Mouse (Mus musculus) liver, adult 2 months (tissue): ENCODE results near the gene Dcdc2b. TPM values are rescaled to one million over a fixed set of nuclear protein-coding genes. Genes with fewer than 3 reads are reported as not detected.
A peak's percentile ranks its signal among the peaks of the same experiment; 100 is the strongest.

ENCODE experiments used
- DNase-seq: peaks from one replicate; pipeline ENCODE4 v3.0.0-alpha.2; 2011; ENCODE audit warnings: low read depth, low spot score; ENCODE audit errors: extremely low read depth
- H3K27ac ChIP-seq: fragments of 200-500 bp; replicated peaks from 2 replicates; pipeline ENCODE4 v1.5.1; 2012; ENCODE audit warnings: low read depth, mild to moderate bottlenecking, control low read depth, inconsistent platforms, low read length; ENCODE audit not compliant: insufficient read depth
- H3K27me3 ChIP-seq: fragments of 200-500 bp; 2 replicates; pipeline ENCODE4 v1.6.1; 2012; ENCODE audit warnings: mild to moderate bottlenecking, moderate library complexity, low read length, inconsistent platforms; ENCODE audit not compliant: control insufficient read depth, insufficient read depth
- H3K36me3 ChIP-seq: fragments of 200-500 bp; 2 replicates; pipeline ENCODE4 v1.6.1; 2012; ENCODE audit warnings: low read length, inconsistent platforms; ENCODE audit not compliant: control insufficient read depth, insufficient read depth
- H3K4me1 ChIP-seq: fragments of 200-500 bp; 2 replicates; pipeline ENCODE4 v1.6.1; 2011; ENCODE audit warnings: low read length; ENCODE audit not compliant: control insufficient read depth, insufficient read depth
- H3K4me3 ChIP-seq: fragments of 200-500 bp; 2 replicates; pipeline ENCODE4 v1.5.1; 2011; ENCODE audit warnings: low read depth, mild to moderate bottlenecking, control low read depth, low read length, moderate library complexity; ENCODE audit not compliant: insufficient read depth
- H3K79me2 ChIP-seq: fragments of 200-500 bp; 2 replicates; pipeline ENCODE4 v1.6.1; 2012; ENCODE audit warnings: inconsistent platforms, mild to moderate bottlenecking, low read length, moderate library complexity; ENCODE audit not compliant: control insufficient read depth, insufficient read depth
- H3K9ac ChIP-seq: fragments of 200-500 bp; 2 replicates; pipeline ENCODE4 v1.6.1; 2012; ENCODE audit warnings: low read depth, mild to moderate bottlenecking, control low read depth, inconsistent platforms, low read length
- CTCF ChIP-seq: fragments of 200-500 bp; IDR thresholded peaks from 2 replicates; pipeline ENCODE4 v1.5.1; 2011; ENCODE audit warnings: low read depth, low read length, control low read depth
- POLR2A ChIP-seq: fragments of 200-500 bp; IDR thresholded peaks from 2 replicates; pipeline ENCODE4 v1.6.1; 2011; ENCODE audit warnings: low read length, control low read depth; ENCODE audit not compliant: insufficient read depth; ENCODE audit errors: extremely low read depth
- WGBS: fragments of 180-500 bp; shearing (Covaris S2); methylation state at CpG from one replicate; pipeline ENCODE4 v1.1.7; 2018; 5-methylcytosine and 5-hydroxymethylcytosine counted together
- polyA plus RNA-seq: library from polyadenylated mRNA; depleted of rRNA; stranded (reverse); fragments of >200 nt; gene quantifications from 2 replicates; pipeline ENCODE4 v1.2.3, GENCODE M21; 2012
- total RNA-seq: library from RNA; depleted of rRNA; stranded (reverse); fragments of >200 nt; gene quantifications from 2 replicates; pipeline ENCODE4 v1.2.3, GENCODE M21; 2014

Dcdc2b gene
- total and polyA plus RNA-seq, 2 experiments: 1.3 to 1.6 TPM

GRCm38 (mm10) chr4:129610472-129610871, 3.6 kb downstream of the Dcdc2b start:
- Histone ChIP-seq H3K4me1 (no peaks in the 10 kb centered on the region), H3K79me2 (no peaks in the 10 kb centered on the region), H3K9ac (no peak overlapping the region), H3K27ac (no peak overlapping the region), H3K27me3 (no peaks in the 10 kb centered on the region), H3K36me3 (peaks cover 4% of the 10 kb centered on the region), H3K4me3 (no peak overlapping the region)
- DNase-seq: no peak
- TF ChIP-seq CTCF (no peak), POLR2A (no peak)
- 75% methylated on average over 4 of the region's 4 CpGs for WGBS

DNA sequence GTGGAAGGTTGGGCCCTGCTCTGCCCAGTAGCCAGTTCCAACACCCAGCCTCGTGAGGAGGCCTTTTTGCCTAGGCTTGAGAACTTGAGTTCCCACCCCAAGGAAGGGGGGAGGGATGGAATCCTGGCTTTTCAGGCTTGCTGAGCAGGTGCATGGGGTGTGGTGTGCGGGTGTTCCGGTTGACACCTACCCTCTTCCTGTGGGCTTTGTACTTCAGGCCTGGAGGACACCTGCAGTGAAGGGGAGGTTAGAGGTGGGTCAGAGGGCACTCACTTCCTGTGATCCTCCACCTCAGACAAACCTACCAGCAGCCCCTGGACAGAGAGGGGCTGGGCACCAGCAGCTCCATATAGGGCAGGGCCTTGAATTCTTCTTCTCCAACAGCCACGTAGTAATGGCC, 4.0 kb downstream of the Dcdc2b start:
- no peak overlapping the region for H3K9ac ChIP-seq
- H3K4me3 ChIP-seq: no peak overlapping the region
- no peak for TF ChIP-seq CTCF
- TF ChIP-seq POLR2A: no peak
- H3K4me1 ChIP-seq: no peaks in the 10 kb centered on the region
- no peaks in the 10 kb centered on the region for H3K79me2 ChIP-seq
- H3K27ac ChIP-seq: no peak overlapping the region
- peaks cover 6% of the 10 kb centered on the region for H3K36me3 ChIP-seq
- DNase-seq: no peak
- no peaks in the 10 kb centered on the region for H3K27me3 ChIP-seq
- 91% methylated on average over 4 of the region's 4 CpGs for WGBS

DNA sequence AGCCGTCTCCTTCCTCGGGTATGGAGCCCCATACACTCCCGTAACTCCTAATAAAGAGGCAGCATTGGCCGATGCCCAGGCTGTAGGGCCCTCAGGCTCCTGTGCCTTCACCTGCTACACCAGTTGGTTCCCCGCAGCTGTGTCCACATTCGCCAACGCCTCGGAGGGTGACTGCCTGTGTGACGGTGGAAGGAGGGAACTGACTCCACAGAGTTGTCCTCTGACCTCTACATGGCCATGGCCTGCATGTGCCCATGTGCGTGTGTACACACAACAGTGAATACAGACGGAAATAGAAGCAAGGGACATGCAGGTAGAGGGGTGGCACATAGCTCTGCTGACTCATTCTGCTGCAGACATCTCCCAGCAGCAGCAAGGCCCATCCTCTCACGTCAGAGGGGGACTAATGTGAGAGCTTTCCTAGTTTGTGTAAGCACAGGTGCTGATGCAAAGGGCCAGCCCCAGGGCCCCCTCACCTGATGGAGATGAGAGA, 4.9 kb downstream of the Dcdc2b start:
- H3K4me1 ChIP-seq: no peaks in the 10 kb centered on the region
- H3K4me3 ChIP-seq: no peak overlapping the region
- H3K36me3 ChIP-seq: peaks cover 6% of the 10 kb centered on the region
- no peak overlapping the region for H3K9ac ChIP-seq
- H3K79me2 ChIP-seq: no peaks in the 10 kb centered on the region
- 73% methylated on average over 12 of the region's 12 CpGs for WGBS
- no peaks in the 10 kb centered on the region for H3K27me3 ChIP-seq
- DNase-seq: no peak
- no peak overlapping the region for H3K27ac ChIP-seq
- no peak for TF ChIP-seq POLR2A
- no peak for TF ChIP-seq CTCF

- Histone ChIP-seq H3K36me3 (peaks cover 9% of the 10 kb centered on the region), H3K79me2 (no peaks in the 10 kb centered on the region), H3K4me3 (no peak overlapping the region), H3K27ac (no peak overlapping the region), H3K9ac (no peak overlapping the region), H3K4me1 (no peaks in the 10 kb centered on the region), H3K27me3 (no peaks in the 10 kb centered on the region)
- TF ChIP-seq CTCF (peak; percentile 96), POLR2A (no peak)
- peak; percentile 61 for DNase-seq
- 39% methylated on average over 7 of the region's 7 CpGs for WGBS
These were observed 5.5 kb downstream of the Dcdc2b start for GRCm38 (mm10) chr4:129608426-129609025.

- TF ChIP-seq CTCF (0 out of 2 replicates have a peak, but pooled peaks have one; percentile 0), POLR2A (peak; percentile 45; the same call in 1 of the 2 replicates)
- WGBS: under 1% methylated on average over 74 of the region's 74 CpGs
- Histone ChIP-seq H3K9ac (peak within 1 kb of the TSS; percentile 85), H3K4me3 (peak within 1 kb of the TSS; percentile 74), H3K27ac (peak within 1 kb of the TSS; percentile 66), H3K79me2 (peaks cover 17% of the 10 kb centered on the region), H3K4me1 (peaks cover 11% of the 10 kb centered on the region), H3K36me3 (peaks cover 6% of the 10 kb centered on the region; the same call in 1 of the 2 replicates), H3K27me3 (no peaks in the 10 kb centered on the region)
- DNase-seq: peak; percentile 64
These were observed 13.6 kb downstream of the Dcdc2b start, which contains the start of the genes Eif3i and Tmem234 for GRCm38 (mm10) chr4:129600233-129601158. Gene Eif3i (minus strand): TSS chr4:129600648. Gene Tmem234 (plus strand): TSS chr4:129600668.
